Mouse (Mus musculus): Measurements from ENCODE around the gene Fam107b.

GRCm38 (mm10) chr2:3602599-3602998, 32.3 kb downstream of the Fam107b start:
- TF ChIP-seq CTCF (IDR thresholded peaks at IDR 0.05; ENCODE audit: low read depth) = no peak
- TF ChIP-seq EP300 (IDR thresholded peaks at IDR 0.05; ENCODE audit: low read depth) = no peak

Measured in liver, embryonic 14.5 days (tissue).